Comparison of ENCODE assay signal across 11 mouse cellular contexts in the genomic region with DNA sequence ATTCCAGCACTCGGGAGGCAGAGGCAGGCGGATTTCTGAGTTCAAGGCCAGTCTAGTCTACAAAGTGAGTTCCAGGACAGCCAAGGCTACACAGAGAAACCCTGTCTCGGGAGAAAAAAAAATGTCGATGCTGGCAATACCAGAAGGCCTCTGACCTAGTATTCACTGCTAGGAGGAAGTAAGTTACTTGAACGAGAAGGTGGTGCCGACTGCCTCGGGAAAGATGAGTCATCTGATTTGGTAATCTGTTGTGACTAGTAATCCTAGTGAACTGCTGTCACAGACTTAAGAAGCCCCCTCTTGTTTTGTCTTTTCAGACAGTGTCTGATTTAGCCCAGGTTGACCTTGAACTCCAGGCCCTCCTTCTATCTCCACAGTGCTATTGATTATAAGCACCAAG. TPM values are rescaled to one million over a fixed set of nuclear protein-coding genes. Genes with fewer than 3 reads are reported as not detected.
A peak's percentile ranks its signal among the peaks of the same experiment; 100 is the strongest.
DNase-seq lines count a peak whose midpoint lies in the region; ATAC-seq and TF ChIP-seq lines count a peak whose summit lies in the region.
"Had no signal": no experiment of that assay in that cellular context is flagged by ENCODE, and none has a peak within 500 bp of the region (broad histone marks: within the 10 kb centered on the region; RNA-seq: fewer than 3 reads in every experiment).

No protein-coding gene starts in this region.

- H3K36me3 ChIP-seq in forebrain, embryonic 12.5 days (replicated peaks), result peaks cover 47% of the 10 kb centered on the region
- peaks cover 27% of the 10 kb centered on the region for H3K36me3 ChIP-seq in forebrain, postnatal 0 days (ENCODE audit: insufficient read depth)
- peaks cover 48% of the 10 kb centered on the region for H3K36me3 ChIP-seq in neural tube, embryonic 13.5 days
- peaks cover 31% of the 10 kb centered on the region for H3K36me3 ChIP-seq in neural tube, embryonic 15.5 days
- peaks cover 17% of the 10 kb centered on the region for H3K36me3 ChIP-seq in liver, embryonic 14.5 days (replicated peaks; ENCODE audit: control insufficient read depth, insufficient read depth, low read depth)

- H3K27me3 ChIP-seq in forebrain, embryonic 12.5 days, result no peaks in the 10 kb centered on the region
- H3K27me3 ChIP-seq in forebrain, postnatal 0 days (ENCODE audit: insufficient read depth, low read length), result no peaks in the 10 kb centered on the region
- H3K27me3 ChIP-seq in neural tube, embryonic 13.5 days, result no peaks in the 10 kb centered on the region
- no peaks in the 10 kb centered on the region for H3K27me3 ChIP-seq in neural tube, embryonic 15.5 days (replicated peaks)
- H3K27me3 ChIP-seq in liver, embryonic 14.5 days (ENCODE audit: control insufficient read depth, insufficient read depth, low read length), result no peaks in the 10 kb centered on the region

- H3K4me1 ChIP-seq in forebrain, embryonic 12.5 days, result peaks cover 14% of the 10 kb centered on the region
- peaks cover 6% of the 10 kb centered on the region; the same call in 1 of the 2 replicates for H3K4me1 ChIP-seq in forebrain, postnatal 0 days (ENCODE audit: insufficient read depth)
- peaks cover 22% of the 10 kb centered on the region for H3K4me1 ChIP-seq in neural tube, embryonic 13.5 days (replicated peaks)
- H3K4me1 ChIP-seq in neural tube, embryonic 15.5 days, result peaks cover 20% of the 10 kb centered on the region
- peaks cover 18 to 27% of the 10 kb centered on the region in 2 experiments for H3K4me1 ChIP-seq in liver, embryonic 14.5 days (replicated peaks; ENCODE audit: control insufficient read depth in 2 of 2, insufficient read depth in 2 of 2, low read length in 1 of 2)

- no peak overlapping the region for H3K4me3 ChIP-seq in forebrain, embryonic 12.5 days (replicated peaks)
- H3K4me3 ChIP-seq in forebrain, postnatal 0 days (ENCODE audit: low read depth, low read length), result no peak overlapping the region
- peak overlapping the region; percentile 74; the same call in 1 of the 2 replicates for H3K4me3 ChIP-seq in neural tube, embryonic 13.5 days
- no peak overlapping the region for H3K4me3 ChIP-seq in neural tube, embryonic 15.5 days (replicated peaks)
- H3K4me3 ChIP-seq in liver, embryonic 14.5 days (ENCODE audit: insufficient read depth in 1 of 2, low read depth in 2 of 2, low read length in 2 of 2), result no peak overlapping the region

- peak overlapping the region; percentile 61; the same call in 1 of the 2 replicates for H3K4me2 ChIP-seq in forebrain, embryonic 12.5 days
- no peak overlapping the region for H3K4me2 ChIP-seq in forebrain, postnatal 0 days (ENCODE audit: low read depth)
- H3K4me2 ChIP-seq in neural tube, embryonic 13.5 days, result peak overlapping the region; percentile 88
- H3K4me2 ChIP-seq in neural tube, embryonic 15.5 days, result no peak overlapping the region
- H3K4me2 ChIP-seq in liver, embryonic 14.5 days (ENCODE audit: low read depth), result peak overlapping the region; percentile 92

- H3K9ac ChIP-seq in forebrain, embryonic 12.5 days, result no peak overlapping the region
- H3K9ac ChIP-seq in forebrain, postnatal 0 days, result no peak overlapping the region
- no peak overlapping the region for H3K9ac ChIP-seq in neural tube, embryonic 13.5 days
- H3K9ac ChIP-seq in neural tube, embryonic 15.5 days (replicated peaks), result no peak overlapping the region
- H3K9ac ChIP-seq in liver, embryonic 14.5 days (replicated peaks), result no peak overlapping the region

- TF ChIP-seq CTCF in forebrain, postnatal 0 days (IDR thresholded peaks at IDR 0.05; ENCODE audit: low read depth), result no peak
- no peak for TF ChIP-seq CTCF in liver, embryonic 14.5 days (IDR thresholded peaks at IDR 0.05; ENCODE audit: low read depth)

- DNase-seq in forebrain, postnatal 0 days, result no peak
- DNase-seq in liver, embryonic 14.5 days (ENCODE audit: low read depth in 3 of 3, low spot score in 3 of 3), result peak in 1 of 3 experiments; percentile 36
- no peak for DNase-seq in layer of hippocampus, postnatal 10 days (ENCODE audit: low spot score in 2 of 2)
- no peak for DNase-seq in thymus, postnatal 10 days (ENCODE audit: low spot score in 2 of 2)
- DNase-seq in frontal cortex, postnatal 25 days (ENCODE audit: low spot score in 2 of 2), result no peak
- DNase-seq: adrenal gland, postnatal 14 days; heart, postnatal 36 days; thymus, adult 18-20 months had no signal

- no peaks in the 10 kb centered on the region for H3K9me3 ChIP-seq in forebrain, embryonic 12.5 days
- no peaks in the 10 kb centered on the region for H3K9me3 ChIP-seq in forebrain, postnatal 0 days (ENCODE audit: low read length)
- H3K9me3 ChIP-seq in neural tube, embryonic 13.5 days, result no peaks in the 10 kb centered on the region
- H3K9me3 ChIP-seq in neural tube, embryonic 15.5 days (replicated peaks), result no peaks in the 10 kb centered on the region
- H3K9me3 ChIP-seq in liver, embryonic 14.5 days (ENCODE audit: control insufficient read depth, low read length), result no peaks in the 10 kb centered on the region

- ATAC-seq in forebrain, embryonic 12.5 days (ENCODE audit: low FRiP score), result no peak
- ATAC-seq in forebrain, postnatal 0 days, result no peak
- ATAC-seq in neural tube, embryonic 13.5 days (ENCODE audit: low read depth), result no peak
- no peak for ATAC-seq in neural tube, embryonic 15.5 days (ENCODE audit: low FRiP score)
- no peak for ATAC-seq in liver, embryonic 14.5 days (ENCODE audit: insufficient read depth)

- TF ChIP-seq EP300 in liver, embryonic 14.5 days (IDR thresholded peaks at IDR 0.05; ENCODE audit: low read depth), result no peak

- H3K27ac ChIP-seq in forebrain, embryonic 12.5 days, result no peak overlapping the region
- no peak overlapping the region for H3K27ac ChIP-seq in forebrain, postnatal 0 days (ENCODE audit: low read depth, low read length)
- H3K27ac ChIP-seq in neural tube, embryonic 13.5 days (replicated peaks), result no peak overlapping the region
- no peak overlapping the region for H3K27ac ChIP-seq in neural tube, embryonic 15.5 days (replicated peaks)
- no peak overlapping the region for H3K27ac ChIP-seq in liver, embryonic 14.5 days

- 92% methylated on average over 7 of the region's 7 CpGs for WGBS in forebrain, embryonic 12.5 days
- 88% methylated on average over 7 of the region's 7 CpGs for WGBS in forebrain, postnatal 0 days
- WGBS in neural tube, embryonic 13.5 days, result 88% methylated on average over 7 of the region's 7 CpGs
- 89% methylated on average over 7 of the region's 7 CpGs for WGBS in neural tube, embryonic 15.5 days
- 43% methylated on average over 7 of the region's 7 CpGs for WGBS in liver, embryonic 14.5 days (ENCODE audit: insufficient replicate concordance)

RNA-seq across cellular contexts. Expression of a gene that starts 1.5 kb away (rescaled TPM):
- polyA plus RNA-seq in forebrain, embryonic 12.5 days (2016; fragmentation: Nextera tagmentation; extraction: Ambion mirVana), result 163 and 164 TPM in 2 replicates
- 83.4 and 103 TPM in 2 replicates for total RNA-seq in forebrain, postnatal 0 days (2014; rRNA removed)
- polyA plus RNA-seq in forebrain, postnatal 0 days (2015; fragmentation: Nextera tagmentation; extraction: Ambion mirVana), result 102 and 111 TPM in 2 replicates
- 147 and 148 TPM in 2 replicates for polyA plus RNA-seq in neural tube, embryonic 13.5 days (2015; fragmentation: Nextera tagmentation; extraction: Ambion mirVana)
- 129 and 133 TPM in 2 replicates for polyA plus RNA-seq in neural tube, embryonic 15.5 days (2015; fragmentation: Nextera tagmentation; extraction: Ambion mirVana)
- polyA plus RNA-seq in liver, embryonic 14.5 days (2012; rRNA removed), result 14.1 and 17.9 TPM in 2 replicates
- polyA plus RNA-seq in liver, embryonic 14.5 days (2014; fragmentation: Nextera tagmentation; extraction: Ambion mirVana), result 17.2 and 21.9 TPM in 2 replicates
- total RNA-seq in layer of hippocampus, postnatal 10 days (2021), result 10 to 100 TPM; 57.4 to 62.4 TPM

RNA-seq across cellular contexts. Expression of a gene that starts 8.4 kb away (rescaled TPM):
- 14.7 and 17.7 TPM in 2 replicates for polyA plus RNA-seq in forebrain, embryonic 12.5 days (2016; fragmentation: Nextera tagmentation; extraction: Ambion mirVana)
- 11.3 and 12.2 TPM in 2 replicates for total RNA-seq in forebrain, postnatal 0 days (2014; rRNA removed)
- 11.4 and 13.8 TPM in 2 replicates for polyA plus RNA-seq in forebrain, postnatal 0 days (2015; fragmentation: Nextera tagmentation; extraction: Ambion mirVana)
- 19.0 and 21.0 TPM in 2 replicates for polyA plus RNA-seq in neural tube, embryonic 13.5 days (2015; fragmentation: Nextera tagmentation; extraction: Ambion mirVana)
- polyA plus RNA-seq in neural tube, embryonic 15.5 days (2015; fragmentation: Nextera tagmentation; extraction: Ambion mirVana), result 17.3 and 21.5 TPM in 2 replicates
- 2.1 and 3.1 TPM in 2 replicates for polyA plus RNA-seq in liver, embryonic 14.5 days (2012; rRNA removed)
- 1.3 and 2.0 TPM in 2 replicates for polyA plus RNA-seq in liver, embryonic 14.5 days (2014; fragmentation: Nextera tagmentation; extraction: Ambion mirVana)
- total RNA-seq in layer of hippocampus, postnatal 10 days (2021), result 1 to 10 TPM; 7.0 to 9.2 TPM

RNA-seq across cellular contexts. Expression of a gene that starts 26.7 kb away (rescaled TPM):
- polyA plus RNA-seq in forebrain, embryonic 12.5 days (2016; fragmentation: Nextera tagmentation; extraction: Ambion mirVana), result 0.31 TPM in 1 of 2 replicates, not detected in the other
- total RNA-seq in forebrain, postnatal 0 days (2014; rRNA removed), result 0.38 and 0.71 TPM in 2 replicates
- 0.59 and 0.61 TPM in 2 replicates for polyA plus RNA-seq in forebrain, postnatal 0 days (2015; fragmentation: Nextera tagmentation; extraction: Ambion mirVana)
- polyA plus RNA-seq in neural tube, embryonic 13.5 days (2015; fragmentation: Nextera tagmentation; extraction: Ambion mirVana), result 0.43 and 0.77 TPM in 2 replicates
- 1.0 and 1.2 TPM in 2 replicates for polyA plus RNA-seq in neural tube, embryonic 15.5 days (2015; fragmentation: Nextera tagmentation; extraction: Ambion mirVana)
- polyA plus RNA-seq in liver, embryonic 14.5 days (2012; rRNA removed), result 1.6 and 1.8 TPM in 2 replicates
- 0.68 and 1.0 TPM in 2 replicates for polyA plus RNA-seq in liver, embryonic 14.5 days (2014; fragmentation: Nextera tagmentation; extraction: Ambion mirVana)
- 1 to 10 TPM; 1.1 to 1.4 TPM for total RNA-seq in layer of hippocampus, postnatal 10 days (2021)

RNA-seq across cellular contexts. Expression of a gene that starts 32.1 kb away (rescaled TPM):
- polyA plus RNA-seq in forebrain, embryonic 12.5 days (2016; fragmentation: Nextera tagmentation; extraction: Ambion mirVana), result 16.7 and 19.1 TPM in 2 replicates
- 24.7 and 34.5 TPM in 2 replicates for total RNA-seq in forebrain, postnatal 0 days (2014; rRNA removed)
- polyA plus RNA-seq in forebrain, postnatal 0 days (2015; fragmentation: Nextera tagmentation; extraction: Ambion mirVana), result 7.2 and 8.4 TPM in 2 replicates
- 20.0 and 23.2 TPM in 2 replicates for polyA plus RNA-seq in neural tube, embryonic 13.5 days (2015; fragmentation: Nextera tagmentation; extraction: Ambion mirVana)
- polyA plus RNA-seq in neural tube, embryonic 15.5 days (2015; fragmentation: Nextera tagmentation; extraction: Ambion mirVana), result 18.5 and 19.5 TPM in 2 replicates
- polyA plus RNA-seq in liver, embryonic 14.5 days (2012; rRNA removed), result 20.2 and 22.2 TPM in 2 replicates
- 2.9 and 3.1 TPM in 2 replicates for polyA plus RNA-seq in liver, embryonic 14.5 days (2014; fragmentation: Nextera tagmentation; extraction: Ambion mirVana)
- total RNA-seq in layer of hippocampus, postnatal 10 days (2021), result 10 to 100 TPM; 44.4 to 45.2 TPM

RNA-seq across cellular contexts. Expression of a gene that starts 44.6 kb away (rescaled TPM):
- 6.9 and 8.2 TPM in 2 replicates for polyA plus RNA-seq in forebrain, embryonic 12.5 days (2016; fragmentation: Nextera tagmentation; extraction: Ambion mirVana)
- total RNA-seq in forebrain, postnatal 0 days (2014; rRNA removed), result 12.2 and 18.3 TPM in 2 replicates
- 53.8 and 68.9 TPM in 2 replicates for polyA plus RNA-seq in forebrain, postnatal 0 days (2015; fragmentation: Nextera tagmentation; extraction: Ambion mirVana)
- polyA plus RNA-seq in neural tube, embryonic 13.5 days (2015; fragmentation: Nextera tagmentation; extraction: Ambion mirVana), result 28.4 and 28.9 TPM in 2 replicates
- 59.4 and 72.4 TPM in 2 replicates for polyA plus RNA-seq in neural tube, embryonic 15.5 days (2015; fragmentation: Nextera tagmentation; extraction: Ambion mirVana)
- 0.07 and 0.09 TPM in 2 replicates for polyA plus RNA-seq in liver, embryonic 14.5 days (2012; rRNA removed)
- polyA plus RNA-seq in liver, embryonic 14.5 days (2014; fragmentation: Nextera tagmentation; extraction: Ambion mirVana), result not detected in 2 replicates
- 100 to 1,000 TPM; 109 to 120 TPM for total RNA-seq in layer of hippocampus, postnatal 10 days (2021)

Comparison
In these comparisons a context has a peak if more than half of its experiments do, and no peak if none do; other contexts are left out.
1. H3K4me2 ChIP-seq: peak in forebrain, embryonic 12.5 days (single experiment), neural tube, embryonic 13.5 days (single experiment) and liver, embryonic 14.5 days (single experiment); none in forebrain, postnatal 0 days (single experiment) and neural tube, embryonic 15.5 days (single experiment).